Mouse (Mus musculus): ENCODE data around the gene Fam221a. TPM values are rescaled to one million over a fixed set of nuclear protein-coding genes. Genes with fewer than 3 reads are reported as not detected.

Fam221a gene
- polyA plus RNA-seq, 1 experiment, result 13.8 TPM

DNA sequence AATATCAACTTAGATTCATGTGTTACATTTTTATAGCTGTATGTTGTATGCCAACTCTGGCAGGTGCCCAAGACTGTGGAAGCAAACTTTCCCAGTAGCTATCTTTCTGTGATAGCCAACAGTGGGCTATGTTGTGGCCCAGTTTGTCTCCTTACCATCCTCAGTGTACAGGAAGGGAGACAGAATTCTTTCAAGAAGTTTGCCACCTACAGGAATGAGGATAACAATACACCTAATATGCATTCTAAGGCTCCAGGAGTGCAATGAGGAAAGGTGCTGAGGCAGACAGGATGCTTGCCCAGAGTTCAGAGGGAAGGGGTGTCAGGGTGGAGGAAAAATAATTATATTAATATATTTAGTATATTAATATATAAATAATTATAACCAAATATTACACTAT is 7.1 kb upstream of the Fam221a start:
- H3K9me3 ChIP-seq (replicated peaks; ENCODE audit: control insufficient read depth, insufficient read depth, low read length, poor library complexity, severe bottlenecking), result no peaks in the 10 kb centered on the region
- H3K27ac ChIP-seq (ENCODE audit: insufficient read depth, low read length), result no peak overlapping the region
- no peaks in the 10 kb centered on the region for H3K27me3 ChIP-seq (ENCODE audit: control insufficient read depth, insufficient read depth, low read length, poor library complexity, severe bottlenecking)
- TF ChIP-seq POLR2A (IDR thresholded peaks at IDR 0.05; ENCODE audit: insufficient read depth, low read length), result no peak
- H3K4me1 ChIP-seq (ENCODE audit: control insufficient read depth, insufficient read depth, low read length), result no peaks in the 10 kb centered on the region
- no peak overlapping the region for H3K9ac ChIP-seq (ENCODE audit: low read depth, poor library complexity, severe bottlenecking)
- no peaks in the 10 kb centered on the region for H3K36me3 ChIP-seq (ENCODE audit: control insufficient read depth, insufficient read depth, low read length, poor library complexity, severe bottlenecking)
- H3K4me3 ChIP-seq (ENCODE audit: low read depth, low read length), result no peak overlapping the region

DNA sequence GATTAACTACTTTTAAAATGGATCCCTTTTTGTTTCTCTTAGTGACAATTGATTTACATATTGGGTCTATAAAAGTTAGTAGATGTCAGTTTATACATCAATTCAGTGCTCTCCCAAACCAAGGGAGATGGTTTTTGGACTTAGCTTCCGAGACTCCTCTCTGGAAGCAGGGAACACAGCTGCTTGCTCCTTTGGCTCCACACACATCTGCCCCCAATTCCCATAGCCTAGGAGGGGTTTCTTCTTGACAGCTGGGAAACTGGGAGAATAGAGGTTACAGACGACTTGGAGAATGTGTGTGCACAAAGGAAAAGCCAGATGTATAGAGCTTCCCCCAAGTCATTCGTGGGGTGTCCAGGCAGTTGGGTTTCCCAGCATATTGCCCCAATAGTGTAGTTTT is 673 bp downstream of the Fam221a start:
- no peaks in the 10 kb centered on the region for H3K4me1 ChIP-seq (ENCODE audit: control insufficient read depth, insufficient read depth, low read length)
- H3K36me3 ChIP-seq (ENCODE audit: control insufficient read depth, insufficient read depth, low read length, poor library complexity, severe bottlenecking), result no peaks in the 10 kb centered on the region
- H3K27me3 ChIP-seq (ENCODE audit: control insufficient read depth, insufficient read depth, low read length, poor library complexity, severe bottlenecking), result no peaks in the 10 kb centered on the region
- no peak overlapping the region for H3K27ac ChIP-seq (ENCODE audit: insufficient read depth, low read length)
- TF ChIP-seq EP300 (IDR thresholded peaks at IDR 0.05; ENCODE audit: insufficient read depth, low read depth, low read length), result no peak
- no peak for TF ChIP-seq CTCF (IDR thresholded peaks at IDR 0.05; ENCODE audit: low read depth, low read length)
- no peak for TF ChIP-seq POLR2A (IDR thresholded peaks at IDR 0.05; ENCODE audit: insufficient read depth, low read length)
- H3K9me3 ChIP-seq (replicated peaks; ENCODE audit: control insufficient read depth, insufficient read depth, low read length, poor library complexity, severe bottlenecking), result no peaks in the 10 kb centered on the region
- H3K4me3 ChIP-seq (ENCODE audit: low read depth, low read length), result peak overlapping the region; percentile 24; the same call in 1 of the 2 replicates
- peak overlapping the region; percentile 51 for H3K9ac ChIP-seq (ENCODE audit: low read depth, poor library complexity, severe bottlenecking)

DNA sequence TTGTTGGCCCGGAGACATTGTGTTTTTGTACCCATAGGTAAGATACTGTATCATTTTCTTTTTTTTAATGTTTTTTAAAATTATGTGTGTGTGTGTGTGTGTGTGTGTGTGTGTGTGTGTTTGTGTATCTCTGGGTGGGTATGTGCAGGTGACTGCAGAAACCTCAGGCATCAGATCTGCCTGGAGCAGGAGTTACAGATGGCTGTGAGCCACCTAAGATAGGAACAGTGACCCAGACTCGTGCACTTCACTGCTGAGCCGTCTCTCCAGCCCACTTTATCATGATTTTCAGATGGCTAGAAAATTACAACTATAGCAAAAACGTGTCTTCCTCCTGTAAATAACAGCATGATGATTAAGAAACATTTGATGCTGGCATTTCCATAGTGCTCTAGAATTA is 5.2 kb downstream of the Fam221a start:
- no peak overlapping the region for H3K27ac ChIP-seq (ENCODE audit: insufficient read depth, low read length)
- TF ChIP-seq CTCF (IDR thresholded peaks at IDR 0.05; ENCODE audit: low read depth, low read length) (no peak), POLR2A (IDR thresholded peaks at IDR 0.05; ENCODE audit: insufficient read depth, low read length) (no peak), EP300 (IDR thresholded peaks at IDR 0.05; ENCODE audit: insufficient read depth, low read depth, low read length) (no peak)
- no peaks in the 10 kb centered on the region for H3K36me3 ChIP-seq (ENCODE audit: control insufficient read depth, insufficient read depth, low read length, poor library complexity, severe bottlenecking)
- no peak overlapping the region for H3K4me3 ChIP-seq (ENCODE audit: low read depth, low read length)
- no peak overlapping the region for H3K9ac ChIP-seq (ENCODE audit: low read depth, poor library complexity, severe bottlenecking)
- no peaks in the 10 kb centered on the region for H3K9me3 ChIP-seq (replicated peaks; ENCODE audit: control insufficient read depth, insufficient read depth, low read length, poor library complexity, severe bottlenecking)
- no peaks in the 10 kb centered on the region for H3K4me1 ChIP-seq (ENCODE audit: control insufficient read depth, insufficient read depth, low read length)
- H3K27me3 ChIP-seq (ENCODE audit: control insufficient read depth, insufficient read depth, low read length, poor library complexity, severe bottlenecking), result no peaks in the 10 kb centered on the region; the same call in 1 of the 2 replicates

DNA sequence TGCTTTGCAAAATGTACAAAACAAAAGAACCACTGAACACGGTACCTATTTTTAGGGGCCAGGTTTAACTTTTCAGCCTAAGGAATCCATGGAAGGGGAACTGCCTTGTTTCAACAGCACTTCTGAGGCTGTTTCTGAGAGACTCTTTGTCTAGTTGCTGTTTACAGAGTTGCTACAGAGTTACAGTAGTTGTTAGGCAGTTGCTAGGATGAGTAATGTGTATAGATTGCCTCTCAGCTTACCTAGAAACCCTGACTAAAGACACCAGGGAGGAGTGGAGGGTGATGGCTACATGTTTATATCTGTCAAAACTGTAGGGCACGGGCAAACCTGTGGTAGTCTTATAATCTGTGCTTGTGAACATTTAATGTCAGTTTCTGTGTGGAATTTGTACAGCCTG is 6.4 kb downstream of the Fam221a start:
- TF ChIP-seq POLR2A (IDR thresholded peaks at IDR 0.05; ENCODE audit: insufficient read depth, low read length) (no peak), CTCF (IDR thresholded peaks at IDR 0.05; ENCODE audit: low read depth, low read length) (no peak), EP300 (IDR thresholded peaks at IDR 0.05; ENCODE audit: insufficient read depth, low read depth, low read length) (no peak)
- H3K36me3 ChIP-seq (ENCODE audit: control insufficient read depth, insufficient read depth, low read length, poor library complexity, severe bottlenecking), result no peaks in the 10 kb centered on the region
- no peaks in the 10 kb centered on the region for H3K4me1 ChIP-seq (ENCODE audit: control insufficient read depth, insufficient read depth, low read length)
- H3K9me3 ChIP-seq (replicated peaks; ENCODE audit: control insufficient read depth, insufficient read depth, low read length, poor library complexity, severe bottlenecking), result no peaks in the 10 kb centered on the region
- no peaks in the 10 kb centered on the region; the same call in 1 of the 2 replicates for H3K27me3 ChIP-seq (ENCODE audit: control insufficient read depth, insufficient read depth, low read length, poor library complexity, severe bottlenecking)
- H3K4me3 ChIP-seq (ENCODE audit: low read depth, low read length), result no peak overlapping the region
- H3K27ac ChIP-seq (ENCODE audit: insufficient read depth, low read length), result no peak overlapping the region
- H3K9ac ChIP-seq (ENCODE audit: low read depth, poor library complexity, severe bottlenecking), result no peak overlapping the region

DNA sequence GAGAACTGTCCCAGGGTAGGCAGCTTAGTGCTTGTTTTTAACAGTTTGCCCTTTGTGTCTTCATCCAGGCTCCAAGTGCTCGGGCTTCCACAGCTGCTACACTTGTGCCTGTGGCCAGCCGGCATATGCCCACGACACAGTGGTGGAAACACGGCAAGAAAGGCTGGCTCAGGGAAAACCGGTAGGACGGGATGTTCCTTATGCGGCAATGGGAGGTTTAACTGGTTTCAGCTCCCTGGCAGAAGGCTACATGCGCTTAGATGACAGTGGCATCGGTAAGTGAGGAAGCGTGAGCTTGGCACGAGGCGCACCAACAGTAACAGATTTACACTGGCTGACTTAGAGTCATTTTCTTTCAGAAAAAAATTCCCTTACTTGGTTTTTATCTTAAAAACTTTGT is 10.8 kb downstream of the Fam221a start:
- TF ChIP-seq EP300 (IDR thresholded peaks at IDR 0.05; ENCODE audit: insufficient read depth, low read depth, low read length), result no peak
- TF ChIP-seq POLR2A (IDR thresholded peaks at IDR 0.05; ENCODE audit: insufficient read depth, low read length), result no peak
- TF ChIP-seq CTCF (IDR thresholded peaks at IDR 0.05; ENCODE audit: low read depth, low read length), result no peak
- H3K27ac ChIP-seq (ENCODE audit: insufficient read depth, low read length), result no peak overlapping the region
- no peaks in the 10 kb centered on the region for H3K4me1 ChIP-seq (ENCODE audit: control insufficient read depth, insufficient read depth, low read length)
- no peaks in the 10 kb centered on the region; the same call in 1 of the 2 replicates for H3K27me3 ChIP-seq (ENCODE audit: control insufficient read depth, insufficient read depth, low read length, poor library complexity, severe bottlenecking)
- peaks cover 2% of the 10 kb centered on the region; the same call in 1 of the 2 replicates for H3K36me3 ChIP-seq (ENCODE audit: control insufficient read depth, insufficient read depth, low read length, poor library complexity, severe bottlenecking)
- no peak overlapping the region for H3K4me3 ChIP-seq (ENCODE audit: low read depth, low read length)
- H3K9me3 ChIP-seq (replicated peaks; ENCODE audit: control insufficient read depth, insufficient read depth, low read length, poor library complexity, severe bottlenecking), result no peaks in the 10 kb centered on the region
- no peak overlapping the region for H3K9ac ChIP-seq (ENCODE audit: low read depth, poor library complexity, severe bottlenecking)

DNA sequence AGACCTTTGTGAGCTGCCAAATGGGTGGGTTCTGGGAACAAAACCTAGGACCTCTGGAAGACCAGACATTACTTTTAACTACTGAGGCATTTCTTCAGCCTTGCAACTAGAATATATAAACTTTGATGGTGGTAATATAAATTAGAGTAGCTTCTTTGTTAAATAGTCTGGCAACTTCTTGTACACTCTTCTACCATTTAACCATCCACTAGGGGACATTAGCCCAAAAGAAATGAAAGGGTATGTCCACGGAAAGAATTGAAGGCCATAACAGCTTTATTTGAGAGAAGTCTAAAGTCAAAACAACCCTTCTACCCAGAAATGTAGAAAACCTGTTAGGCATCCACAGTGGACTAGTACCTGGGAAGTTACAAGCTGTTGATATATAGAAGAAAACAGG is 26.7 kb downstream of the Fam221a start:
- Histone ChIP-seq H3K27ac (ENCODE audit: insufficient read depth, low read length) (no peak overlapping the region), H3K4me3 (ENCODE audit: low read depth, low read length) (no peak overlapping the region), H3K9me3 (replicated peaks; ENCODE audit: control insufficient read depth, insufficient read depth, low read length, poor library complexity, severe bottlenecking) (no peaks in the 10 kb centered on the region), H3K4me1 (ENCODE audit: control insufficient read depth, insufficient read depth, low read length) (no peaks in the 10 kb centered on the region), H3K9ac (ENCODE audit: low read depth, poor library complexity, severe bottlenecking) (no peak overlapping the region), H3K27me3 (ENCODE audit: control insufficient read depth, insufficient read depth, low read length, poor library complexity, severe bottlenecking) (no peaks in the 10 kb centered on the region; the same call in 1 of the 2 replicates), H3K36me3 (ENCODE audit: control insufficient read depth, insufficient read depth, low read length, poor library complexity, severe bottlenecking) (no peaks in the 10 kb centered on the region)
- TF ChIP-seq EP300 (IDR thresholded peaks at IDR 0.05; ENCODE audit: insufficient read depth, low read depth, low read length), result no peak

All from ES-Bruce4 (cell line).